Mouse (Mus musculus) CH12.LX (cell line): Measurements from ENCODE around the gene Rnf169. TPM values are rescaled to one million over a fixed set of nuclear protein-coding genes. Genes with fewer than 3 reads are reported as not detected.

Source experiments
- DNase-seq: peaks from one replicate; pipeline ENCODE4 v3.0.0-alpha.2; 2013; ENCODE audit errors: extremely low read depth
- H3K27ac ChIP-seq: 2 replicates; pipeline ENCODE4 v1.5.1; 2012; ENCODE audit warnings: low read depth, mild to moderate bottlenecking, control low read depth, moderate library complexity; ENCODE audit not compliant: insufficient read depth
- H3K27me3 ChIP-seq: replicated peaks from 2 replicates; pipeline ENCODE3; 2012; ENCODE audit warnings: inconsistent platforms
- H3K36me3 ChIP-seq, 2 experiments: replicated peaks in 1 of 2; 2 replicates each; pipeline versions ENCODE3 to v1.6.1; 2012; ENCODE audit warnings: inconsistent platforms in 1 of 2, low read length in 1 of 2, mild to moderate bottlenecking in 1 of 2, mixed read lengths in 1 of 2, moderate library complexity in 1 of 2; ENCODE audit not compliant: control insufficient read depth in 1 of 2, insufficient read depth in 1 of 2
- H3K4me1 ChIP-seq, 2 experiments: 2 replicates each; pipeline ENCODE4 v1.6.1; 2012; ENCODE audit warnings: inconsistent platforms in 1 of 2, moderate library complexity in 1 of 2; ENCODE audit not compliant: insufficient read depth in 2 of 2, control insufficient read depth in 1 of 2
- H3K4me2 ChIP-seq: 2 replicates; pipeline ENCODE4 v1.6.1; 2012; ENCODE audit warnings: low read depth, mild to moderate bottlenecking, control low read depth; ENCODE audit not compliant: poor library complexity, insufficient read depth, severe bottlenecking
- H3K4me3 ChIP-seq, 3 experiments: fragments of 150-350 bp in 1 of 3; sonication (generic) in 1 of 3; replicated peaks in 1 of 3; 2 replicates each; pipeline versions ENCODE3 to v1.5.1; 2011 to 2012; ENCODE audit warnings: low read depth in 2 of 3, low read length in 2 of 3, mild to moderate bottlenecking in 2 of 3, moderate library complexity in 2 of 3, control low read depth in 1 of 3, improper control_type of control experiment in 1 of 3, inconsistent platforms in 1 of 3, mixed read lengths in 1 of 3; ENCODE audit not compliant: poor library complexity in 1 of 3
- H3K79me2 ChIP-seq: replicated peaks from 2 replicates; pipeline ENCODE4 v1.6.1; 2012; ENCODE audit warnings: mild to moderate bottlenecking, moderate library complexity; ENCODE audit not compliant: control insufficient read depth, poor library complexity, insufficient read depth, severe bottlenecking; ENCODE audit errors: extremely low read depth
- H3K9ac ChIP-seq: 2 replicates; pipeline ENCODE4 v1.6.1; 2012; ENCODE audit warnings: low read depth, mild to moderate bottlenecking, control low read depth, moderate library complexity; ENCODE audit not compliant: insufficient read depth
- H3K9me3 ChIP-seq: replicated peaks from 2 replicates; pipeline ENCODE3; 2012; ENCODE audit warnings: low read length, inconsistent platforms, mixed read lengths
- CTCF ChIP-seq, 2 experiments: IDR thresholded peaks in 1 of 2; conservative IDR thresholded peaks in 1 of 2; 2 replicates each; pipeline ENCODE4 v1.5.1; 2011 to 2012; ENCODE audit warnings: low read depth in 2 of 2, low read length in 2 of 2, improper control_type of control experiment in 1 of 2, inconsistent platforms in 1 of 2, mild to moderate bottlenecking in 1 of 2, moderate library complexity in 1 of 2
- ELF1 ChIP-seq: IDR thresholded peaks from 2 replicates; pipeline ENCODE4 v1.6.1; 2014; ENCODE audit warnings: low read depth, mild to moderate bottlenecking, inconsistent platforms, low read length, improper control_type of control experiment
- JUN ChIP-seq: IDR thresholded peaks from 2 replicates; pipeline ENCODE4 v1.6.1; 2011; ENCODE audit warnings: low read depth, mild to moderate bottlenecking, low read length, improper control_type of control experiment, moderate library complexity; ENCODE audit not compliant: insufficient read depth
- JUND ChIP-seq: conservative IDR thresholded peaks from 2 replicates; pipeline ENCODE4 v1.6.1; 2011; ENCODE audit warnings: low read depth, low read length, improper control_type of control experiment
- MEF2A ChIP-seq: IDR thresholded peaks from 2 replicates; pipeline ENCODE4 v1.6.1; 2014; ENCODE audit warnings: low read depth, mild to moderate bottlenecking, inconsistent platforms, low read length, improper control_type of control experiment, borderline replicate concordance
- MXI1 ChIP-seq: IDR thresholded peaks from 2 replicates; pipeline ENCODE4 v1.6.1; 2011; ENCODE audit warnings: mild to moderate bottlenecking, low read depth, low read length, improper control_type of control experiment
- NRF1 ChIP-seq: IDR thresholded peaks from 2 replicates; pipeline ENCODE4 v1.6.1; 2014; ENCODE audit warnings: low read depth, mild to moderate bottlenecking, inconsistent platforms, low read length, improper control_type of control experiment, moderate library complexity
- POLR2AphosphoS2 ChIP-seq: IDR thresholded peaks from 2 replicates; pipeline ENCODE4 v1.6.1; 2011; ENCODE audit warnings: low read depth, low read length, improper control_type of control experiment
- RAD21 ChIP-seq: IDR thresholded peaks from 2 replicates; pipeline ENCODE4 v1.6.1; 2011; ENCODE audit warnings: low read depth, mild to moderate bottlenecking, low read length, improper control_type of control experiment, moderate library complexity
- SMC3 ChIP-seq: IDR thresholded peaks from 2 replicates; pipeline ENCODE4 v1.6.1; 2011; ENCODE audit warnings: low read depth, low read length, improper control_type of control experiment
- TBP ChIP-seq: conservative IDR thresholded peaks from 2 replicates; pipeline ENCODE4 v1.6.1; 2011; ENCODE audit warnings: low read depth, low read length, improper control_type of control experiment
- UBTF ChIP-seq: IDR thresholded peaks from 2 replicates; pipeline ENCODE4 v1.6.1; 2012; ENCODE audit warnings: low read depth, mild to moderate bottlenecking, inconsistent platforms, low read length, improper control_type of control experiment, moderate library complexity
- ZC3H11A ChIP-seq: IDR thresholded peaks from 2 replicates; pipeline ENCODE4 v1.6.1; 2012; ENCODE audit warnings: low read depth, mild to moderate bottlenecking, inconsistent platforms, low read length, improper control_type of control experiment
- ZMIZ1 ChIP-seq: IDR thresholded peaks from 2 replicates; pipeline ENCODE4 v1.6.1; 2012; ENCODE audit warnings: low read depth, mild to moderate bottlenecking, inconsistent platforms, low read length, improper control_type of control experiment
- ZNF384 ChIP-seq: IDR thresholded peaks from 2 replicates; pipeline ENCODE4 v1.6.1; 2012; ENCODE audit warnings: low read depth, low read length, improper control_type of control experiment, inconsistent platforms
- dilution Hi-C: fragments of 300-500 bp; cut with MboI; formaldehyde crosslinking; loops from 2 replicates; pipeline ENCODE4 v1.14.3; 2020; ENCODE audit warnings: low sequenced_read_pairs; ENCODE audit not compliant: extremely low pct_unique_long_range_greater_than_20kb, extremely low pct_ligation_motif_present
- in situ Hi-C: fragments of 300-500 bp; cut with MboI; formaldehyde crosslinking; loops from 3 replicates; pipeline ENCODE4 v1.14.3; 2019; ENCODE audit warnings: low sequenced_read_pairs, low pct_ligation_motif_present, low pct_unique_long_range_greater_than_20kb, mixed read lengths
- polyA plus RNA-seq: library from polyadenylated mRNA; unstranded; fragments of >175 nt; gene quantifications from 2 replicates; pipeline ENCODE4 v1.2.1, GENCODE M21; 2012; ENCODE audit warnings: low read depth; ENCODE audit not compliant: insufficient read length
- total RNA-seq, 2 experiments: library from RNA; depleted of rRNA; stranded (reverse); fragments of 300-350 nt in 1 of 2; fragments of >200 nt in 1 of 2; gene quantifications; 2 replicates each; pipeline ENCODE4 v1.2.3; 2012 to 2014

The Rnf169 gene
- total and polyA plus RNA-seq, 3 experiments: 3.7 to 11.4 (median 5.2) TPM

- Histone ChIP-seq H3K4me2 (no peak overlapping the region), H3K4me1 (no peaks in the 10 kb centered on the region), H3K4me3 (no peak overlapping the region), H3K9me3 (peaks cover 3% of the 10 kb centered on the region), H3K79me2 (no peaks in the 10 kb centered on the region), H3K27ac (no peak overlapping the region), H3K9ac (no peak overlapping the region), H3K27me3 (peaks cover 38% of the 10 kb centered on the region), H3K36me3 (no peaks in the 10 kb centered on the region)
- dilution Hi-C loops: no loop called here
- peak; percentile 40 for DNase-seq
- in situ Hi-C loops: no loop called here
- TF ChIP-seq NRF1: no peak
- peak; percentile 22; the same call in 1 of the 2 replicates for TF ChIP-seq ZC3H11A
- no peak for TF ChIP-seq UBTF
- TF ChIP-seq SMC3: peak; percentile 72
- TF ChIP-seq ELF1: no peak
- no peak for TF ChIP-seq ZMIZ1
- no peak for TF ChIP-seq JUND
- TF ChIP-seq ZNF384: no peak
- TF ChIP-seq RAD21: peak; percentile 14
- no peak for TF ChIP-seq TBP
- TF ChIP-seq CTCF (conservative IDR thresholded peaks at IDR 0.05 in 1 of 2, IDR thresholded peaks at IDR 0.05 in 1 of 2; ENCODE audit: low read depth in 2 of 2, low read length in 2 of 2): peak; percentile 72 to 84
- no peak for TF ChIP-seq POLR2AphosphoS2
- TF ChIP-seq, all 38 proteins: peak for 4
Observed at GRCm38 (mm10) chr7:100029307-100029706, 49.1 kb upstream of the Rnf169 start.

- Histone ChIP-seq H3K4me2 (no peak overlapping the region), H3K9me3 (peaks cover 6% of the 10 kb centered on the region), H3K4me3 (no peak overlapping the region), H3K9ac (no peak overlapping the region), H3K79me2 (no peaks in the 10 kb centered on the region), H3K27ac (no peak overlapping the region), H3K36me3 (no peaks in the 10 kb centered on the region), H3K4me1 (no peaks in the 10 kb centered on the region), H3K27me3 (peaks cover 52% of the 10 kb centered on the region)
- dilution Hi-C loops: no loop called here
- in situ Hi-C loops: no loop called here
- TF ChIP-seq MEF2A: no peak
- no peak for TF ChIP-seq JUN
- no peak for DNase-seq
Observed at GRCm38 (mm10) chr7:100027353-100027752, 47.1 kb upstream of the Rnf169 start.

GRCm38 (mm10) chr7:100017056-100017455, 36.8 kb upstream of the Rnf169 start:
- no peaks in the 10 kb centered on the region for H3K79me2 ChIP-seq

More at GRCm38 (mm10) chr7:100017056-100017455, 36.8 kb upstream of the Rnf169 start:
- H3K9me3 ChIP-seq: no peaks in the 10 kb centered on the region
- dilution Hi-C loops (no loop called here), in situ Hi-C loops (loop anchor here (25.0 kb wide), 1 partner anchor 170 kb away; the partner anchor contains the start of gene Kcne3)
- no peak overlapping the region for H3K27ac ChIP-seq
- no peaks in the 10 kb centered on the region for H3K4me1 ChIP-seq
- no peak overlapping the region for H3K4me3 ChIP-seq
- no peak overlapping the region for H3K4me2 ChIP-seq
- TF ChIP-seq ZC3H11A (no peak), MXI1 (no peak)
- TF ChIP-seq, all 38 proteins: peak for 0
- Histone ChIP-seq H3K27me3 (peaks cover 62% of the 10 kb centered on the region), H3K36me3 (no peaks in the 10 kb centered on the region), H3K9ac (no peak overlapping the region)
- DNase-seq: no peak
